Mouse (Mus musculus) v-Abl transformed pro-B cells (cell line): Measurements from ENCODE around the gene Zfp280b.

ENCODE experiments used
- in situ Hi-C, 2 experiments: fragments of 400-800 bp; cut with MboI; formaldehyde crosslinking; loops; one replicate each; pipeline ENCODE4 v1.15.1; 2025; ENCODE audit not compliant: unreplicated experiment in 2 of 2

Gene Zfp280b

GRCm38 (mm10) chr10:76032402-76033118 lies at the start of gene Zfp280b:
Gene Zfp280b, plus strand, starts transcription at chr10:76032650.
- in situ Hi-C loops = loop anchor here (5.0 kb wide), 2 partner anchors 40 to 55 kb away; no protein-coding TSS in a partner anchor

GRCm38 (mm10) chr10:75990430-75991042 lies 41.9 kb upstream of the Zfp280b start:
- in situ Hi-C loops = loop anchor here in 1 of 2 experiments (5.0 kb wide), 1 partner anchor 42 kb away; the partner anchor contains the start of gene Zfp280b

DNA sequence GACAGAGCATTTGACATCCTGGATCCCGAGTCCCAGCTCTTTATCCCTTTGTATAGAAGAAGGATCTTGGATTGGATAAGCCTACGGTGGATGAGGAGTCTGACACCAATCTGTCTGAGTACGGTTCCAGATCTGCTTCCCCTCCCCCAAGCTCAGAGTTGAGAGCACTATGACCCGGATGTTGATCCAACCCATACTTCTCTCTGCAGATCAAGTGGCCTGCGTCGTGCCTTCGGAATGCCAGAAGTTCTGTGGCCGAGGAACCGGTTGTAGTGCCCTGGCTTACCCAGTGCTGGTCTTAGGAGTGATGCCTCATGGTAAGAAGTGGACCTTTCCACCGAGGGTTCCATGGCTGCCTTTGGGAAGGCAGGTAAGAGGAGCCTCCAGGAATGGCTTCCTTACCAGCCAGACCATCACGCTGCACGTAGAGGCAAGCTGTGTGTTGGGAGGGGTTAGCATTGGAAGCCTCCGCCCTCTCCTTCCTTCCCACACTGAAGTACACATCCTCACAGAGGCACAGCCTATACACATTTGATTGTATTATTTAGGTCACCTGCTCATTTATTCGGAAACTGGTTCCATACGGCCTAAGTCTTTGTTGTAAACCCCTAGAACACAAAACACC lies 38.7 kb upstream of the Zfp280b start:
- in situ Hi-C loops = loop anchor here in 1 of 2 experiments (5.0 kb wide), 1 partner anchor 39 kb away; the partner anchor contains the start of gene Zfp280b

- in situ Hi-C loops = loop anchor here in 1 of 2 experiments (5.0 kb wide), 1 partner anchor 38 kb away; the partner anchor contains the start of gene Zfp280b
Measured at GRCm38 (mm10) chr10:75994531-75995210, 37.8 kb upstream of the Zfp280b start.

GRCm38 (mm10) chr10:75995463-75995862 lies 37.0 kb upstream of the Zfp280b start:
- in situ Hi-C loops = no loop called here

DNA sequence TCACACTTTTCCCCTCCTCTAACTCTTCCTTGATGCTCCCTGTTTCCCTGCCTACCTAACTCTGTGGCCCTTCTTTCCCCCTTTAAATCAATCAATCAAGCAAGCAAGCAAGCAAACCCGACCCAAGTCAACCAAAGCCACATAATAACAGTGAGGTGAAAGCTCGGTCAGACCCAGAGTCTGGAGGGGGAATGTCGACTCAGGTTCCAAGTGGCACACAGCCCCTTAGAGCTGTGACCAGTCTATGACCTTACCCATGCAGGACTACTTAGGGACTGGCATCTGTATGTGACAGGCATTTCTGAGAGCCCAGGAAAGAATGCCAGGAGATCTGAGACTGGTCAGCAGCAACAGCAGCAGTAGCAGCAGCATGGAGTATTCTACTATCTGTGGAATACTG lies 36.1 kb upstream of the Zfp280b start:
- in situ Hi-C loops = no loop called here

GRCm38 (mm10) chr10:76001160-76001559 lies 31.3 kb upstream of the Zfp280b start:
- in situ Hi-C loops = no loop called here

DNA sequence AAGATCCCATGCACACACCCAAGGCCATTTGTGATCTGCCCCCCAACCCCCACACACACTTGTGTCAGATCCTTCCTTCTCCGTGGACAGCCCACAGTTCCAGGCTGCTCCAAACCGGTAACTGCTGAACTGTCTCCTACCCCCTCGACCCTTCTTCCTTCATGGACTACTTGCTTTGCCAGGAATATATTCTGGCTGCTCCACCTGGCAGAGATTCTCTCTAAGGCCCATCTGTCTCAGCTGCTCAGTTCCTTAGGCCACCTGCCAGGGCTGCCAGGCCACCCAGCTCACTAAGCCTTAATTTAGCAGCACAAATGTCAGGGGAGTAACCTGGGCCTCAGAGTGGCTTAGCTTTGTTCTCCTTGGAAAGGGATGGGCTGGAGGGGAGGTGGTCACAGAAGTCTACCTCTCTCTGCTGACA lies 30.3 kb upstream of the Zfp280b start:
- in situ Hi-C loops = no loop called here

- in situ Hi-C loops = no loop called here
Measured at GRCm38 (mm10) chr10:76002615-76003014, 29.8 kb upstream of the Zfp280b start.

DNA sequence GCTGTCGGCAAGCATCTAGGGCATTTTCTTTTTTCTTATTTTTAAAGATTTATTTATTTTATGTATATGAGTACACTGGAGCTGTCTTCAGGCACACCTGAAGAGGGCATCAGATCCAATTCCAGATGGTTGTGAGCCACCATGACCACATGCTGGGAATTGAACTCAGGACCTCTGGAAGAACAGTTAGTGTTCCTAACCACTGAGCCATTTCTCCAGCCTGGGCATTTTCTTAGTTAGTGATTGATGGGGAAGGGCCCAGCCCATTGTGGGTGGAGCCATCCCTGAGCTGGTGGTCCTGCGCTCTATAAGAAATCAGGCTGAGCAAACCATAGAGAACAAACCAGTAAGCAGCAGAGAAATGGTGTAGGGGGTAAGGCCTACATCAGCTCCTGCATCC lies 29.2 kb upstream of the Zfp280b start:
- in situ Hi-C loops = no loop called here

DNA sequence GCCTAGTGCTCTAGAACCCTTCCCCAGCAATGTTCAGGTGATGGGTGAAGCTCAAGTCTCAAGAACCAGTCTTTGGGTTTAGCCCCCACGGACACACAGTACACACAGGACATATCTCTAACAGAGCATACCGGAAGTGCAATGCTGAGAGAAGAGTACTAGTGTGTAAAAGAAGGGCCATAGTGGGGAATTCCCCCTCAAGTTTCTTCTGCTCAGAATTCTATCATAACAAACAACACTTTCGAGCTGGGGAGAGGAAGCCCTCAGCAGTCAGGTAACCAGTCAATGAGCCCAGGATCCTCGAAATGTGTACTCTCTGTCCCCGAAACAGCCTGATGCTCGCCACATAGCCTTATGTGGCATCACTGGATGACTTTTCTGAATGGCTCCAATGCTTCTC lies 26.1 kb upstream of the Zfp280b start:
- in situ Hi-C loops = no loop called here

DNA sequence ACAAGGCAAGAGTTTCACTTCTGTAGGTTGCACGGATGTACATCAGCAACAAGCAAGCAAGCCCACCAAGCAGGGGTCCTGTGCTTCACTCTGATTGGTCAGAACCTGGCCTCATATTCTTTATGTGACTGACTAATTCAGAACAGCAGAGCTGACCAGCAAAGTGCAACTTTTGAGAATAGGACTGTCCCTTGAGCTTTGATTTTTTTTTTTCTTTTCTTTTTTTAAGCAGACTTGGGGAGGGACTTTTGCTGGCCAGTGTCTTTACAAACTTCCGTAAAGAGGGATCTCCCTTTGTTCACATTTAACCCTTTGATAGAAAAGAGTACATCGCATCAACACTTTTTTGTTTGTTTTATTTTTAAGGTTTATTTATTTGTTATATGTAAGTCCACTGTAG lies 22.6 kb upstream of the Zfp280b start:
- in situ Hi-C loops = no loop called here

DNA sequence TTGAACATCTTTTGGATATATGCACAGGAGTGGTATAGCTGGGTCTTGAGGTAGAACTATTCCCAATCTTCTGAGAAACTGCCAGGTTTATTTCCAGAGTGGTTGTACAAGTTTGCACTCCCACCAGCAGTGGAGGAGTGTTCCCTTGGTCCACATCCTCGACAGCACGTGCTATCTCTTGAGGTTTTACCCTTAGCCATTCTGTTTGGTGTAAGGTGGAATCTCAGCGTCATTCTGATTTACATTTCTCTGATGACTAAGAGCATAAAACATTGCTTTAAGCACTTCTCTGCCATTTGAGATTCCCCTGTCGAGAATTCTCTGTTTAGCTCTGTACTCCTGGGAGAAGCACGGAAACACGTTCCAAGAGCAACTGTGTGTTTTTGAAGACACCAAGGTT lies 19.5 kb upstream of the Zfp280b start:
- in situ Hi-C loops = no loop called here

DNA sequence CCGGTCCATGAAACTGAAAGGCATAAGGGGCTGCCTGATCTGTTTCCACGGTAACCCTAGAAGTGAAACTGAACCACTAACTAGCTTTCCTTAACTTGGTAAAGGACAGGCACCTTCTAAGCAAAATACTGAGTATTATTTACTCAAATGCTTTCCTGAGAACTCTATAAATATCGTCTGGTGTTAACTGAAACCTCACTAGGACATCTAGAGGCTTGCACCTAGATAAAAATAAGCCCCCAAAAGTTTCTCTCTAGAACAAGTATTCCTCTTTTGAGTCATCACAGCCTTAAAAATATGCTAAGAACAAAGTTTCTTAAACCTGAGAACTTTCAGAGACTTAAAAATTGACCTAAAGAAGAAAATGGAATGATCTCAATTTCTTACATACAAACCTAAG lies 15.6 kb upstream of the Zfp280b start:
- in situ Hi-C loops = no loop called here

DNA sequence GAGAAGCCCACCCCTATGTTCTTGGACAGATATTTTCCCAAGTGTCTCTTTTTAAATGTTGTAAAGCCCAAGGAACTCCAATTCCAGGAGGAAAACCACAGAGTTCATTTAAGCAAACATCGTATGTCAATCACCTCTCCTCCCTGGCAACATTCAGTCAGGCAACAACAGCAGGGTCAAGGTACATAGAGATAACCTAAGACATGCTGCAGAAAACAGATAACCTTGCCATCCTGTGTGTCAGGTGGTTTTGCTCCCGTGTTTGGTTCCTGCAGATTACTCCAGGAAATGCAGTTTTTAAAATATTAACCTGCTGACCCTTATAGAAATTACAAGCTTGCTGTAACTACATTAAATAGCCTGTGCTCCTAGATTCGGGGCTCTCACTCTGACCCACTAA lies 10.7 kb upstream of the Zfp280b start:
- in situ Hi-C loops = no loop called here

DNA sequence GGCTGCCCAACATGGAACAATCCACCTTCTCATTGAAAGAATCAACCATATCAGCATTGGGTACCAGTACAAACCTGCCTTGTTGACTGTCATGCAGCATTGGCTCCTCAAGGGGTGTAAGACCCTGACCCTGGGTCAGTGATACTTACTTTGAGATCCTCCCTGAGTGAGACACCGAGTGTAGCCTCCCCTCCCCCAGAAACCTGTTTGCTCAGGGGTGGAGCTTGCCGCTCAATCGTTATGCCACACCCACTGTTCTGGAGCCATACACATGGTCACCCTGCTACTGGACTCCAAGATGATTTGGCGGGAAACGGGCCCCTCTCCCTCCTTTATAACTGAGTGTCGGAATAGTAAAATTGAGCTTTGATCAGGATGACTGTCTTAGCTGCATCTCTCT lies 8.5 kb upstream of the Zfp280b start:
- in situ Hi-C loops = no loop called here

GRCm38 (mm10) chr10:76025470-76026190 lies 6.8 kb upstream of the Zfp280b start:
- in situ Hi-C loops = no loop called here

- in situ Hi-C loops = no loop called here
Measured at GRCm38 (mm10) chr10:76027127-76028015, 5.1 kb upstream of the Zfp280b start.

GRCm38 (mm10) chr10:76028016-76028366 lies 4.5 kb upstream of the Zfp280b start:
- in situ Hi-C loops = no loop called here
